Mouse (Mus musculus): Measurements from ENCODE around the gene Adarb2.

GRCm38 (mm10) chr13:8525748-8526631 lies 323.3 kb downstream of the Adarb2 start:
- TF ChIP-seq POLR2A (IDR thresholded peaks at IDR 0.05; ENCODE audit: low read depth, low read length) (no peak), CTCF (IDR thresholded peaks at IDR 0.05; ENCODE audit: extremely low read depth, insufficient read depth, insufficient read length, insufficient replicate concordance) (no peak)

All from spleen, adult 2 months (tissue).